Mouse (Mus musculus) hindbrain, postnatal 0 days (tissue): ENCODE measurements around the gene Mlycd. TPM values are rescaled to one million over a fixed set of nuclear protein-coding genes. Genes with fewer than 3 reads are reported as not detected.

Source experiments
- ATAC-seq: fragments of 200-750 bp; cut with Nextera tagmentation; 2 replicates; pipeline ENCODE4 v1.8.0; 2017; ENCODE audit warnings: mild to moderate bottlenecking, moderate TSS enrichment, moderate library complexity
- DNase-seq: peaks from one replicate; pipeline ENCODE4 v3.0.0-alpha.2; 2015; ENCODE audit warnings: low spot score
- H3K27ac ChIP-seq: fragments of 300-500 bp; sonication (generic); 2 replicates; pipeline ENCODE4 v1.5.1; 2014; ENCODE audit warnings: mild to moderate bottlenecking
- H3K27me3 ChIP-seq: fragments of 300-500 bp; sonication (generic); 2 replicates; pipeline ENCODE4 v1.6.1; 2014; ENCODE audit warnings: low read length, mixed read lengths; ENCODE audit not compliant: insufficient read depth
- H3K36me3 ChIP-seq: fragments of 300-500 bp; sonication (generic); 2 replicates; pipeline ENCODE4 v1.6.1; 2014; ENCODE audit warnings: low read length, mixed read lengths; ENCODE audit not compliant: insufficient read depth
- H3K4me1 ChIP-seq: fragments of 300-500 bp; sonication (generic); 2 replicates; pipeline ENCODE4 v1.6.1; 2014; ENCODE audit warnings: antibody characterized with exemption, low read length, mixed read lengths; ENCODE audit not compliant: insufficient read depth
- H3K4me2 ChIP-seq: fragments of 300-500 bp; sonication (generic); 2 replicates; pipeline ENCODE4 v1.6.1; 2014; ENCODE audit warnings: low read depth, mild to moderate bottlenecking, low read length, moderate library complexity, mixed read lengths
- H3K4me3 ChIP-seq: fragments of 300-500 bp; sonication (generic); 2 replicates; pipeline ENCODE4 v1.5.1; 2014; ENCODE audit warnings: low read length
- H3K9ac ChIP-seq: fragments of 300-500 bp; sonication (generic); replicated peaks from 2 replicates; pipeline ENCODE4 v1.6.1; 2014; ENCODE audit warnings: mild to moderate bottlenecking, low read length, moderate library complexity, mixed read lengths
- H3K9me3 ChIP-seq: fragments of 300-500 bp; sonication (generic); 2 replicates; pipeline ENCODE4 v1.6.1; 2016; ENCODE audit warnings: low read length, mixed read lengths
- CTCF ChIP-seq: IDR thresholded peaks from 2 replicates; pipeline ENCODE4 v1.5.1; 2016; ENCODE audit warnings: antibody characterized with exemption, control low read depth, low read depth
- WGBS: fragments of 180-500 bp; shearing (Covaris S2); extraction: QIAGEN DNeasy Blood & Tissue Kit; methylation state at CpG from one replicate; pipeline ENCODE4 v1.1.7; 2014; 5-methylcytosine and 5-hydroxymethylcytosine counted together
- polyA plus RNA-seq: library from polyadenylated mRNA; unstranded; fragments of >200 nt; fragmentation: Nextera tagmentation; extraction: Ambion mirVana; gene quantifications from 2 replicates; pipeline ENCODE4 v1.2.1, GENCODE M21; 2015
- total RNA-seq: library from RNA; depleted of rRNA; stranded (reverse); fragments of >200 nt; gene quantifications from 2 replicates; pipeline ENCODE4 v1.2.3, GENCODE M21; 2014; rRNA removed

The Mlycd gene
- total and polyA plus RNA-seq, 2 experiments from 2014 or later: 20.0 to 37.2 TPM

GRCm38 (mm10) chr8:119447781-119448170 is 53.1 kb downstream of the Mlycd start:
- Histone ChIP-seq H3K27ac (no peak overlapping the region), H3K9ac (peak overlapping the region; percentile 56), H3K4me3 (peak overlapping the region; percentile 54), H3K36me3 (no peaks in the 10 kb centered on the region), H3K4me1 (no peaks in the 10 kb centered on the region), H3K4me2 (peak overlapping the region; percentile 83), H3K9me3 (no peaks in the 10 kb centered on the region), H3K27me3 (no peaks in the 10 kb centered on the region)
- TF ChIP-seq CTCF: no peak
- DNase-seq (no peak), ATAC-seq (no peak)
- 2% methylated on average over 17 of the region's 17 CpGs for WGBS

- Histone ChIP-seq H3K27ac (no peak overlapping the region), H3K9me3 (no peaks in the 10 kb centered on the region), H3K9ac (no peak overlapping the region), H3K36me3 (no peaks in the 10 kb centered on the region), H3K4me3 (no peak overlapping the region), H3K4me1 (no peaks in the 10 kb centered on the region), H3K4me2 (no peak overlapping the region), H3K27me3 (no peaks in the 10 kb centered on the region)
- DNase-seq (no peak), ATAC-seq (no peak)
- WGBS: 75% methylated on average over 12 of the region's 12 CpGs
- TF ChIP-seq CTCF: no peak
These were observed 54.9 kb downstream of the Mlycd start for GRCm38 (mm10) chr8:119449627-119450026.

- no peak overlapping the region for H3K4me3 ChIP-seq
- no peak overlapping the region for H3K9ac ChIP-seq
- DNase-seq: no peak
- no peak for ATAC-seq
- H3K27me3 ChIP-seq: no peaks in the 10 kb centered on the region
- H3K36me3 ChIP-seq: no peaks in the 10 kb centered on the region
- TF ChIP-seq CTCF: no peak
- H3K4me1 ChIP-seq: no peaks in the 10 kb centered on the region
- no peak overlapping the region for H3K27ac ChIP-seq
- no peaks in the 10 kb centered on the region for H3K9me3 ChIP-seq
- no peak overlapping the region for H3K4me2 ChIP-seq
- WGBS: 75% methylated on average over 4 of the region's 4 CpGs
These were observed 56.5 kb downstream of the Mlycd start for GRCm38 (mm10) chr8:119451131-119451530.

GRCm38 (mm10) chr8:119452919-119453318 is 58.2 kb downstream of the Mlycd start:
- H3K4me3 ChIP-seq: no peak overlapping the region
- TF ChIP-seq CTCF: no peak
- no peak for ATAC-seq
- no peak overlapping the region for H3K9ac ChIP-seq
- no peaks in the 10 kb centered on the region for H3K27me3 ChIP-seq
- H3K4me2 ChIP-seq: no peak overlapping the region
- no peak for DNase-seq
- H3K9me3 ChIP-seq: no peaks in the 10 kb centered on the region
- H3K36me3 ChIP-seq: no peaks in the 10 kb centered on the region
- no peaks in the 10 kb centered on the region for H3K4me1 ChIP-seq
- no peak overlapping the region for H3K27ac ChIP-seq
- 88% methylated on average over 5 of the region's 5 CpGs for WGBS

GRCm38 (mm10) chr8:119456045-119456444 is 61.4 kb downstream of the Mlycd start:
- H3K9ac ChIP-seq: no peak overlapping the region
- no peak overlapping the region for H3K4me2 ChIP-seq
- ATAC-seq: no peak
- WGBS: 70% methylated on average over 5 of the region's 5 CpGs
- H3K27ac ChIP-seq: no peak overlapping the region
- 0 out of 2 replicates have a peak, but pooled peaks cover 5% of the 10 kb centered on the region for H3K4me1 ChIP-seq
- H3K27me3 ChIP-seq: no peaks in the 10 kb centered on the region
- no peaks in the 10 kb centered on the region for H3K36me3 ChIP-seq
- H3K9me3 ChIP-seq: no peaks in the 10 kb centered on the region
- no peak for DNase-seq
- H3K4me3 ChIP-seq: no peak overlapping the region
- TF ChIP-seq CTCF: no peak

- H3K27me3 ChIP-seq: no peaks in the 10 kb centered on the region; the same call in 1 of the 2 replicates
- 24% methylated on average over 16 of the region's 16 CpGs for WGBS
- no peaks in the 10 kb centered on the region for H3K9me3 ChIP-seq
- H3K36me3 ChIP-seq: no peaks in the 10 kb centered on the region
- no peak for TF ChIP-seq CTCF
- H3K9ac ChIP-seq: no peak overlapping the region
- H3K27ac ChIP-seq: peak overlapping the region; percentile 45; the same call in 1 of the 2 replicates
- H3K4me1 ChIP-seq: peaks cover 12% of the 10 kb centered on the region
- ATAC-seq (no peak), DNase-seq (peak; percentile 69)
- no peak overlapping the region for H3K4me2 ChIP-seq
- H3K4me3 ChIP-seq: no peak overlapping the region
These were observed 65.0 kb downstream of the Mlycd start for GRCm38 (mm10) chr8:119459724-119460123.

Other genes with a start within 250 kb of the Mlycd start
- gene Hsbp1, start 50.4 kb upstream of the Mlycd start, total RNA-seq: 297 and 301 TPM in 2 replicates
- gene Hsbp1, start 50.4 kb upstream of the Mlycd start, polyA plus RNA-seq: 995 and 1,006 TPM in 2 replicates
- gene Osgin1, start 39.2 kb downstream of the Mlycd start, total RNA-seq: not detected in 2 replicates
- gene Osgin1, start 39.2 kb downstream of the Mlycd start, polyA plus RNA-seq: 0.29 and 0.45 TPM in 2 replicates
- 70.9 and 73.3 TPM in 2 replicates for gene Necab2, start 51.8 kb downstream of the Mlycd start, total RNA-seq
- 53.9 and 61.5 TPM in 2 replicates for gene Necab2, start 51.8 kb downstream of the Mlycd start, polyA plus RNA-seq
- not detected in 2 replicates for gene Slc38a8, start 106.8 kb downstream of the Mlycd start, total RNA-seq
- 0.10 TPM in 1 of 2 replicates, not detected in the other for gene Slc38a8, start 106.8 kb downstream of the Mlycd start, polyA plus RNA-seq
- gene Mbtps1, start 163.9 kb downstream of the Mlycd start, total RNA-seq: 52.9 and 90.6 TPM in 2 replicates
- gene Mbtps1, start 163.9 kb downstream of the Mlycd start, polyA plus RNA-seq: 42.6 and 44.9 TPM in 2 replicates
- 127 and 144 TPM in 2 replicates for gene Hsdl1, start 180.3 kb downstream of the Mlycd start, total RNA-seq
- gene Hsdl1, start 180.3 kb downstream of the Mlycd start, polyA plus RNA-seq: 114 and 126 TPM in 2 replicates
- 0.04 TPM in 1 of 2 replicates, not detected in the other for gene Dnaaf1, start 180.4 kb downstream of the Mlycd start, total RNA-seq
- gene Dnaaf1, start 180.4 kb downstream of the Mlycd start, polyA plus RNA-seq: 0.42 and 0.48 TPM in 2 replicates
- gene Taf1c, start 210.3 kb downstream of the Mlycd start, total RNA-seq: 19.8 and 29.7 TPM in 2 replicates
- 7.9 and 9.4 TPM in 2 replicates for gene Taf1c, start 210.3 kb downstream of the Mlycd start, polyA plus RNA-seq
- gene Adad2, start 217.9 kb downstream of the Mlycd start, total RNA-seq: 0.63 and 1.0 TPM in 2 replicates
- 0.11 TPM in 1 of 2 replicates, not detected in the other for gene Adad2, start 217.9 kb downstream of the Mlycd start, polyA plus RNA-seq
- gene Kcng4, start 240.8 kb downstream of the Mlycd start, total RNA-seq: 0.11 and 0.73 TPM in 2 replicates
- 0.19 and 0.21 TPM in 2 replicates for gene Kcng4, start 240.8 kb downstream of the Mlycd start, polyA plus RNA-seq